Mouse (Mus musculus) MEL-GATA-1-ER (cell line): ENCODE measurements around the gene Calr3.

Experiments
- DNase-seq: peaks from one replicate; pipeline ENCODE4 v3.0.0-alpha.2; 2012; ENCODE audit warnings: low read depth; ENCODE audit errors: extremely low read depth

Gene Calr3

DNA sequence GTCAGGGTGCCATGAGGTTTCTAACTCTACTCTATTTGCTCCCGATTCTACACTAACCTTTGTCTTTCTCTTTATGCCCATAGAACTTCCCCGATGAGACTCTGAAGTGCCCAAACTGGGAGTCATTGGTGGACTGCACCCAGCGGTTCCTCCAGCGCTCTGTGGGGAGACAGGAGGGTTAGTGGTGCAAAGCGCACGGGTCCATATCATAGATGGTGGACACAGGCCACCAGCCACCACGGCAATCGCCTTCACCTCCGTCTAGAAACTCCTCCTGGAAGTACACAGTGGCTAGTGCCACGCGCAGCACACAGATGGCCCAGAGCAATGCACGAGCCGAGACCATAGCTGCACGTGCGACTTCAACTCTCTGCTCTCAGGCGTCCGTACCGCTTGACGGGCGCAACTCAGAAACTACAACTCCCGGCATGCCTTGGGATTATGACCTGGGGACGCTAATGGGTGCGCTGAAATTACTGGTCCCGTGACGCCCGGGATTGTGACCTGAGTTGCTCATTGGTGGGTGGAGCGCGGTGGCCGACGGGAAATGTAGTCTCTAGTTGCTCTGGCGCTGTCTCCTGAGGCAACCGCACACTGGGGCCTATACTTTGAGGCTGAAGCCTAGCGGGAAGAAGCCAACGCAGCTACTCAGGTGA lies at the start of gene Calr3, which contains the start of gene 1700030K09Rik:
Gene Calr3, minus strand, starts transcription at position 533 of the 656 bp plus-strand sequence.
Gene 1700030K09Rik, plus strand, starts transcription at position 543 of the 656 bp plus-strand sequence.
- peak; percentile 96 for DNase-seq

DNA sequence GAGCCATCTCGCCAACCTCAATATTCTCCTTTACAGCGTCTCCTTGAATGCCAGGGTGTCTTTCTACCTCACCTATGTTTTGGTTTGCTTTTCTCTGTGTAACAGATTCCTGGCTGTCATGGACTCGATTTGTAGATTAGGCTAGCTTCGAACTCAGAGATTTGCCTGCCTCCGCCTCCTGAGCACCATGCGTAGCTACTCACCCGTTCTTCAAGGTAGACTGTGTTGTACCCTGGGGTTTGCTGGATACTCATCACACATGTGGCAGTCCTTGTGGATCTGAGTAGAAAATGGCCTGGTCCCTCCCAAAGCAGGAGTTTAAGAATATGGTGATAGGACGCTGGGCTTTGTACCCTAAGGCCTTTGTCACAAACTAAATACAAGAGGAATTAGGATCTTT lies 49.7 kb upstream of the Calr3 start:
- DNase-seq, result no peak

DNA sequence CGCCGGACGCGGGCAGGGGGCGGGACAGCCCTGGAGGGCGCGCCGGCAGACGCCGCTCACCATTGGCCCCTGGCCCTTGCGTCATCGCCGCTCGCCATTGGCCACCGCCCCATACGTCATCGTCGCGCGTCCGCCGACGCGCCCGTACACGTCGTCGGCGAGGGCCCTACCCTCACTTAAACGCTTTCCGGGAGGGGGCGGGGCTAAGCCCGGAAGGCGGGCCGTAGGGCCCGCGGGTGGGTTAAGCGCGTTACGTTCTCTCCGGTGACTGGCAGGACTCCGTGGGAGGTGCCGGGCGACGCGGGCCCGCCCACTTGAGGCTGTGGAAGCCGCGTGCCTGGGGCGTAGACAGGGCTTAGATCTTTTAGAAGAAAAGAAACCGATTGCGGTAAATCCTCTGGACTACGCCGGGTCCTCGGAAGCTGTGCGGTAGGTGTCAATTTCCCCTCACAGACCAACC lies 49.0 kb upstream of the Calr3 start:
- peak; percentile 92 for DNase-seq

GRCm38 (mm10) chr8:72491680-72492621 lies 48.3 kb upstream of the Calr3 start, which contains the start of gene Slc35e1:
Gene Slc35e1 (minus strand): TSS chr8:72492614.
- no peak for DNase-seq

- no peak for DNase-seq
These were observed 47.3 kb upstream of the Calr3 start for GRCm38 (mm10) chr8:72491017-72491416.

GRCm38 (mm10) chr8:72487014-72487413 lies 43.3 kb upstream of the Calr3 start:
- DNase-seq, result no peak

- no peak for DNase-seq
These were observed 42.0 kb upstream of the Calr3 start for GRCm38 (mm10) chr8:72485456-72486199.

DNA sequence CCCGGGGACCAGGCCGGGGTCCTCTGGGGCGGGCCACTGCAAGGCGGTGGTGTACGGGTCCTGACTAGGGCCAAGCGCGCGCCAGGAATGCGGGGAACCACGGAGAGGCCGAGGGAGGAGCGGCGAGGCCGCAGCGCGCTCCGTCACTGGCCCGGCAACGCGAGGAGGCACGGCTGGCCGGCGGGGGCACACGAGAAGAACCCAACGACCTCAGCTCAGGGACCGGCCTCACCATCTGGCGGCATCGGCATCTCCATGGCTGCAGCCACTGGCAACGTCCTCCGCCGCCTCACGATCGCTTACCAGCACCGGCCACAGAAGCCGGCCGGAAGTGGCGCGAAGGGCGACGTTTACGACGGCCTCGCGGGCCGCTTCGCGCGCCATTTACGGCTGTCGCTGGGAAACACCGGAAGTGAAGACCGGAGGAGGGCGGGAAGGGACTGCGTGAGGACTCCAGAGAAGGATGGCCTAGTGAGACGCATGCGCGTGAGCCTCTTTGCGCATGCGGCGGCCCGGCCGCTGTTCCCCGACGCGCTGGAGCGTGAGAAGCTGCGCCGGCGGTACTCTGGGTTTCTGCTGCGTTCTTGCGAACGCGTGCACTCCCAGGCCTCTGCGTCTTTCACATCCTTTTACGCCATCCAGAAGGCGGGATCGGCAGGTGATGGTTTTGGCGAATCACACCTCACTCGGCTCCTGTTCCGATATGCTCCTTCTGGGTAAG lies 31.3 kb upstream of the Calr3 start, which contains the start of gene Cherp:
Gene Cherp, minus strand, starts transcription at position 401 of the 721 bp plus-strand sequence.
- DNase-seq, result peak; percentile 95

GRCm38 (mm10) chr8:72470684-72471083 lies 27.0 kb upstream of the Calr3 start:
- DNase-seq, result no peak

DNA sequence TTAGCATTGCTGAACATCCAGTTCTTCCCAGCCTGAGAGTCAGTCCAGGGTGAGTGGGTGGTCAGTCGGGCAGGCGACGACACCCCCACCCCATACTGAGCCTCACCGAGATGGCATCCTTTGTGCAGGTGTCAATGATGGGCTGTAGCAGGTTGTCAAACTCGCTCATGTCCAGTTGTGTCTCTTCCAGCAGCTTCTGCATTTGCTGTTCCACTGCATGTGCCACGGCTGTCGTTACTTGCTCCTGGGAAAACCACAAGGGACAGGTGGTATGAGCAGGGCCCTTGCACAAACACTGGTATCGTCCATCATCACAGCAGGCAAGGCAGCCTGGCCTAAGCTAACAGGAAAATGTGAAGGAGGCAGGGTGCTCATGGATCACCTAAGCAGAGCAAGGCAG lies 26.3 kb upstream of the Calr3 start:
- DNase-seq, result no peak

DNA sequence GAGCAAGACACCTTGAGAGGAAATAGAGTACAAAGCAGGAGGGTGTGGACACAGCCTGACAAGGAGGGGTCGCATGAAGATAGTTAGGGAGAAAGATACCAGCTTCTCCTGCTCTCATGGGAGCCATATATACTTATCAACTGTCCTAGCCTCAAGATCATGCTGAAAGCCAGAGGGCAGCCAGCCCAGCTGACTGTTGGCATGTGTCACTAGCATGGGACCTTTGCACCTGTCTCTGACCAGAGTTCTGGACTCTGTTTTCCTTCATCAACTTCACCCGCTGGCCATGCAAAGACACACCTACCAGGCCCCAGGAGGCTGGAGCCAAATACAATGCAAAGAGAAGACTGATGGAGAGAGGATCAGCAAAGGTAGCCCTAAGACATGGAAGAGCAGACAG lies 25.6 kb upstream of the Calr3 start:
- DNase-seq, result no peak

GRCm38 (mm10) chr8:72464211-72464610 lies 20.5 kb upstream of the Calr3 start:
- DNase-seq, result no peak

DNA sequence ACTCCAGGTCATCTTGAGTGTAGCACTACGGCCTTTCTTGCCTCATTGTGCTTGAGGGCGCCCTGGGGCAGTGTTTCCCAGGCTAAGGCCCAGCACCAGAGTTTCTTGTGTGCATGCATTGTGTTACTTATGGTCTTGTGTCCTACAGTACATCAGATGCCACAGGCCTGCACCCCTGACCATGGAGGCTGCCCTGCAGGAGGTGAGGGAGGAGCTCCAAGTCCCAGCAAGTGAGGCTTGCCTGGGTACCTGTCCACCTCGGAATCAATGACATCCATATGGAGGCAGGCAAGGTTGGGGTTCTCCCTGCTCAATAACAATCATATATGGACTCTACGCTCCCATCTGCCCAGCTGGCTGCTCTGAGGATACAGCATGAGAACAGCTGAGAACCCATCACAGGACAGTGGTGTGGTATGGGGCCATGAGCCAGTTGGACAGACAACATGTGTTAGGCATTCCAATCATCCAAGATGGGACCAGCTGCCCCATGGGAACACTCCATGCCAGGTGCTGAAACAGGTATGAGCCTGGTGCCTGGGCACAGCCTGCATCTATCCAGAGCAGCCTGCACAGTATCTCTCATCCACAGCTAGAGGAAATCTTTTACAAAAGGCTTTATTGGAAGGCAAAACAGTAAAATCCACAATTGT lies 16.3 kb upstream of the Calr3 start:
- DNase-seq, result no peak

- no peak for DNase-seq
These were observed 14.8 kb upstream of the Calr3 start for GRCm38 (mm10) chr8:72458457-72458856.

DNA sequence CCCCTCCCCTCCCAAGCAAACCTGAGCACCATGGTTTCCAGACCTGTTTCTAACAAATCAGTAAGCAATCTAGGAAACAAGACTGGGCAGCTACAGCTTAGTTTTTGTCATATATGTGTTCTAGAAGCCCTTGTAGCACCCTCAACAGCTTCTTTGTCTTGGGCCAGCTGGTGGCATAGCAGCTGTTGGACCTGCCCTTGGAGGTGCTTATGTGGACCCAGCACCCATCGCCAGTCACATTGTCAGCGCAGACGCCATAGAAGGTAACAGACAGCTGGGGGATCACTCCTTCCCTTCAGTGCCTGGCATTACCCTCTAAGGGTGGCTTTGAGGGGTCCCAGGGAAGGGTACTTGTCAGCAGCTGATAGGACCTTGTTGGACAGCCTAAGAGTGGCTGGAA lies 14.1 kb upstream of the Calr3 start:
- DNase-seq, result no peak

GRCm38 (mm10) chr8:72455317-72455716 lies 11.6 kb upstream of the Calr3 start:
- no peak for DNase-seq

DNA sequence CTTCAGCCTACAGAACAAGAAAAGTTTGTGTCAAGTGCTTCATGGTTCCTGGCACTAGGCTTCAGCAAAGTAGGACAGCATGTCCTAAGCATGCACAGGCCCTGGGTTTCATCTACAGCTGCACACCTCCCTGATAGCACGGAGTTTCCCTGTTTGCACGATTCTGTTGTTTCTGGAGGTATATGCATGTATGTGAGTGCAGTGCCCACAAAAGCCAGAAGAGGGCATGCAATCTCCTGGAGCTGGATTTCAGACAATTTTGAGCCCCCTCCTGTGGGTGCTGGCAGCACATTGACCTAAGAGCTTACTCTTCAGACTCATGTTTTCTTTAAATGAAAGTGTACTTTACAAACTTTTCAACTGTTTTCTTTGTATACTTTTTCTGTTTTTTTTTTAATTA lies 10.2 kb upstream of the Calr3 start:
- no peak for DNase-seq

DNA sequence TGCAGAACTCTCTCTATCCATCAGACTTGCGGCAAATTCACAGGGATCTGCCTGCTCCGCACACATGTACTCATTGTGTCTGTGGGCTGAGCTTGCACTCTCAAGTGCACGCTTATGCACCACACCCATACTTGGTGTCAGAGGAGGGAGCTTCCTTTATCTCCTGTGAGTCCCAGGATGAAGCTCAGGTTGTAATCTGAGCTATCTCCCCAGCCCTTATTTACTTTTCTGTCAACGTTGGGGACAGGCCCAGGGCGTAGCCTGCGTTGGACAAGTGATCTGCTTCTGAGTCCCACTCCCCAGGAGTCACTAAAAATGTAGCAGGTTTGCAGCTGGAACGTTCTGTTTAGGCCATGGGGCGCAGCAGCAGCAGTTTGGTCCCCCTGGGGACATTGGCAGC lies 7.8 kb upstream of the Calr3 start:
- DNase-seq, result no peak

- no peak for DNase-seq
These were observed 1.4 kb upstream of the Calr3 start for GRCm38 (mm10) chr8:72445071-72445470.

DNA sequence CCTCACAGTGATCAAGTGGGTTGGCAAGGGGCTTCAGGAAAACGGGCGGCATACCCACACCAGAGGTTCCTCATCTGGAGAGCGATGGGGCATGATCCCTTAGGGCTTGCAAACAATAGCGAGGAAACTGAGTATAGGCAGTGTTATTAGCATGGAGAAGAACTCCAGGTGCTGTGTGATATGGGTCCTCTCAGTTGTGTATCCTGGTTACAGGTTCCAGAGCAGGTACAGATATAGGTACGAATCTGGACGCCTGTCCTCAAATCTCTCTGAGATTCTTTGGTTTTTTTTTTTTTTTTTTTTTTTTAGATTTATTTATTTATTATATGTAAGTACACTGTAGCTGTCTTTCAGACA lies 302 bp upstream of the Calr3 start:
- DNase-seq, result no peak
